Mouse (Mus musculus): ENCODE results near the gene Rbm20. TPM values are rescaled to one million over a fixed set of nuclear protein-coding genes. Genes with fewer than 3 reads are reported as not detected.

Rbm20 gene
- polyA plus RNA-seq, 1 experiment, result 3.1 TPM

DNA sequence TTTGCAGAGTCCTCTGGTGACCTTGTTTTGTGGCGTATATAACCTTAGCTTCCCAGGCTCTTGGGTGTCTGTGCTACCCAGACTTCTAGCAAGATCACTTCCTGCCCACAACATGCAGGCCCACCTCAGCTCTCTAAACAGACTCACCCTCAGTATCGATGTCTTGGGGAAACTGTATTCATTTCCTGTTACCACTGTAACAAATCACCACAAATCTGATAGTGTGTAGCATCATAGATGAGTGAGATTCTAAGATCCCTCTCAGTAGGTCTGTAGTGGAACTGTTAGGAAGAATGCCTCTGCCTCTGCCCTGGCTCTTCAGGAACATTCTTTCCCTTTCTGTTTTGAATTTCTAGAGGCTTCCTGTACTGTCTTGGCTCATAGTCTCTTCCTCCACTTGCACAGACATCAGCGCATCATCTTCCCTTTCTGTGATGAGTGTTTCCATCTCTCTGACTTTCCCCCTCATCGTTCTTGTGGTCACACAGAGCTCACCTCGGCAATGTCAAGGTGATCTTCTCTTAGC lies 130.2 kb downstream of the Rbm20 start:
- DNase-seq, result no peak
- 94% methylated on average over 5 of the region's 5 CpGs for WGBS
- no peak for TF ChIP-seq POLR2A (IDR thresholded peaks at IDR 0.05; ENCODE audit: borderline replicate concordance, insufficient read depth, low read length)
- TF ChIP-seq CTCF (IDR thresholded peaks at IDR 0.05; ENCODE audit: borderline replicate concordance, insufficient read depth, low read depth, low read length), result no peak

DNA sequence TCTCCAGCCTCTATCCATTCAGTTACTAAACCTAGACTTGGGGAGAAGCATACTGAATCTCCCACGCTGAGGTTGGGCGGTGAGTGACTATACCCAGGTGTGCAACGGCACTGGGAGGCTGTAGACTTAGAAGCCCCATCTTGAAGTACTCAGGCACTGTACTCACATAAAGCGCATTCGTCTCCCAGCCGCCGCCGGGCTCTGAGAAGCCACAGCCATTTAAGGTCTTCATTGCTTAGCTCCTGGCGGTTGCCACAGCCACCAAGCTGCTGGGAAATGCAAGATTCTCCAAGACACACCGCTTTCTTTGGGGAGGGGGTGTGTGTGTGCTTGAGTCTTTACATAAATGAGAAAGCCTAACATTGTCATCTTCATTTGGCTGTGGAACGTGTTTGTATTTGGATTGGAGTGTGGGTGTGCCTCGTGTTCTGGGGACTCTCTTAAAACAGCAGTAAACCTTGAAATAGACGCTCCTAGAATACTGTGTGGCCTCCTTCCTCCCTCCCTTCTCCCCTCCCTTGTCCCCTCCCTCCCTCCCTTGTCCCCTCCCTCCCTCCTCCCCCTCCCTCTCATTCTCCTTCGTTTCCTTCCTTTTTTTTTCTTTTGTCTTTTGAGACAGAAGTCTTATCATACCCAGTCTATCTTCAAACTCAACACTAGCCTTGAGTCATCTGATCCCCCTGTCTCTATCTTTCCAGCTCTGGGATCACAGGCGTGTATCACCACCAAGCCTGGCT lies 131.1 kb downstream of the Rbm20 start:
- TF ChIP-seq POLR2A (IDR thresholded peaks at IDR 0.05; ENCODE audit: borderline replicate concordance, insufficient read depth, low read length) (no peak), CTCF (IDR thresholded peaks at IDR 0.05; ENCODE audit: borderline replicate concordance, insufficient read depth, low read depth, low read length) (no peak)
- Histone ChIP-seq H3K4me3 (replicated peaks; ENCODE audit: insufficient read depth, low read depth, low read length) (no peak overlapping the region), H3K27me3 (ENCODE audit: control insufficient read depth, insufficient read depth, low read length) (no peaks in the 10 kb centered on the region), H3K4me1 (ENCODE audit: control insufficient read depth, insufficient read depth, low read length) (no peaks in the 10 kb centered on the region), H3K27ac (ENCODE audit: insufficient read depth, low read length) (no peak overlapping the region)
- WGBS, result 72% methylated on average over 15 of the region's 15 CpGs
- no peak for DNase-seq

More for the DNA sequence above, 130.2 kb downstream of the Rbm20 start:
- no peaks in the 10 kb centered on the region for H3K4me1 ChIP-seq (ENCODE audit: control insufficient read depth, insufficient read depth, low read length)
- H3K27ac ChIP-seq (ENCODE audit: insufficient read depth, low read length), result no peak overlapping the region
- H3K4me3 ChIP-seq (replicated peaks; ENCODE audit: insufficient read depth, low read depth, low read length), result no peak overlapping the region
- H3K27me3 ChIP-seq (ENCODE audit: control insufficient read depth, insufficient read depth, low read length), result no peaks in the 10 kb centered on the region

DNA sequence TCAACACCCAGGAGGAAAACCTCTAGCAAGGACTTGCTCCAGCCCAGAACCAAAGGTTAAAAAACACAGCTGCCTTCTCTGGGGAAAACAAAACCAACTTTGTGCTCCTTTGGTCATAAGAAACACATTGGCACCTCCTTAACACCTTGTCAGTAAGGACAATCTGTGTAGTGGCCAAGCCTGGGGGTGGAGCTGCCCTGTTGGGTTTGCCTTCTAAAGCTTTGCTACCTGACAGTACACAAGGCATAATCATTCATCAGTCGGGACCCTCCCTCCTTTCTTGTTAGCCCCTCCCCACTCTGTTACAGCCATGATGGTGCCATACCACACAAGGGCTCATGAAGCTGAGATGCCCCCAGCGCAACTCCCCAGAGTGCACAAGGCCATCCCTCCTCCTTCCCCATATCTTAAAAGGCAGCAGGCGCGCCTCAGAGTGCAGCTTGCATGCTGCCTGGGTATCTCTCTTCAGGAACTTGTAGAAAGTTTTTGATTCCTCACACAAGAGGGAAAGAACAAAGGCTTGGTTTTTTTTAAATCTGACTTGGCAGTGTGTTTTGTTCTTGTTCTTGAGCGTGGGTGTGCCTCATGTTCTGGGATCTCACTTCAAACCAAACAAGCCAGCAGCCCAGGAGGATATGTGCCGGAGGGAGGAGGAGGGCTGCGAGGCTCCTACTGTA lies 132.2 kb downstream of the Rbm20 start:
- WGBS, result 72% methylated on average over 7 of the region's 7 CpGs
- DNase-seq, result no peak
- Histone ChIP-seq H3K4me1 (ENCODE audit: control insufficient read depth, insufficient read depth, low read length) (no peaks in the 10 kb centered on the region), H3K27ac (ENCODE audit: insufficient read depth, low read length) (no peak overlapping the region), H3K27me3 (ENCODE audit: control insufficient read depth, insufficient read depth, low read length) (no peaks in the 10 kb centered on the region), H3K4me3 (replicated peaks; ENCODE audit: insufficient read depth, low read depth, low read length) (no peak overlapping the region)
- TF ChIP-seq POLR2A (IDR thresholded peaks at IDR 0.05; ENCODE audit: borderline replicate concordance, insufficient read depth, low read length) (no peak), CTCF (IDR thresholded peaks at IDR 0.05; ENCODE audit: borderline replicate concordance, insufficient read depth, low read depth, low read length) (no peak)

DNA sequence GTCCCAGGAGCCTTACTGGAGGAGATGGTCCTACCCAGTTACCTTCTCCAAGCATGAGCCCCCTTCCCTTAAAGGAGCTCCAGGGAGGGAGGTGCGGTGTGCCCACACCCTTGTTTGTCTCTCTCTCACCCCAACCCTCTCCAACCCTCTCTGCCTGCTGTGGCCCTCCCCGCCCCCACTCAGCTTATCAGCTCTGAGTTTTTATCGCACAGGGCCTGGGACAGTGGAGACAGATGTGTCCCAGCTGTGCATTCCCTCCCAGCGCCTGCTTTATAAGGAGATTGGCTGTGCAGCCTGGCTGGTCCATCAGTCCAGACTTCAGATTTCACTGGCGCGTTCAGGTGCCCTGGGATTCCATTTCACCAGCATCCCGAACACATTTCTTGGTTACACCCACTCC lies 132.9 kb downstream of the Rbm20 start:
- no peak for DNase-seq
- Histone ChIP-seq H3K4me1 (ENCODE audit: control insufficient read depth, insufficient read depth, low read length) (no peaks in the 10 kb centered on the region), H3K4me3 (replicated peaks; ENCODE audit: insufficient read depth, low read depth, low read length) (no peak overlapping the region), H3K27me3 (ENCODE audit: control insufficient read depth, insufficient read depth, low read length) (no peaks in the 10 kb centered on the region), H3K27ac (ENCODE audit: insufficient read depth, low read length) (no peak overlapping the region)
- no peak for TF ChIP-seq POLR2A (IDR thresholded peaks at IDR 0.05; ENCODE audit: borderline replicate concordance, insufficient read depth, low read length)
- TF ChIP-seq CTCF (IDR thresholded peaks at IDR 0.05; ENCODE audit: borderline replicate concordance, insufficient read depth, low read depth, low read length), result no peak
- 81% methylated on average over 7 of the region's 7 CpGs for WGBS

DNA sequence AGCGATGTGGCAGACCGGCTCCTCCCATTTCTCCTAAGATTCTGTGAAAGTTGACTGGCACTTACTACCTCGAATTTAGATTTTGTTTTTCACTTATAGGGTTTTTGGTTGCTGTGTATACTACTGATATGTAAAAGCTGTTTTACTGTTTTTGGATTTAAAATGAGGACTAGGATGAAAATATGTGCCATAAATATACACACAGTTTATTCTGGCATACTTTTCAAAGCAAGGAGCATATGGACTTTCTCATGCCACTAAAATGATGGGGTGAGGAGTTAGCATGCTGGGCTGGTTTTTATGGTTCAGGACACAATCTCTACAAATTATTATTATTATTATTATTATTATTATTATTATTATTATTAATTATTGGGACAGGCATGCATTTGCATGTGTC lies 133.5 kb downstream of the Rbm20 start:
- Histone ChIP-seq H3K4me1 (ENCODE audit: control insufficient read depth, insufficient read depth, low read length) (no peaks in the 10 kb centered on the region), H3K4me3 (replicated peaks; ENCODE audit: insufficient read depth, low read depth, low read length) (no peak overlapping the region), H3K27ac (ENCODE audit: insufficient read depth, low read length) (no peak overlapping the region), H3K27me3 (ENCODE audit: control insufficient read depth, insufficient read depth, low read length) (no peaks in the 10 kb centered on the region)
- WGBS, result 78% methylated on average over 3 of the region's 3 CpGs
- no peak for DNase-seq
- TF ChIP-seq CTCF (IDR thresholded peaks at IDR 0.05; ENCODE audit: borderline replicate concordance, insufficient read depth, low read depth, low read length) (no peak), POLR2A (IDR thresholded peaks at IDR 0.05; ENCODE audit: borderline replicate concordance, insufficient read depth, low read length) (no peak)

DNA sequence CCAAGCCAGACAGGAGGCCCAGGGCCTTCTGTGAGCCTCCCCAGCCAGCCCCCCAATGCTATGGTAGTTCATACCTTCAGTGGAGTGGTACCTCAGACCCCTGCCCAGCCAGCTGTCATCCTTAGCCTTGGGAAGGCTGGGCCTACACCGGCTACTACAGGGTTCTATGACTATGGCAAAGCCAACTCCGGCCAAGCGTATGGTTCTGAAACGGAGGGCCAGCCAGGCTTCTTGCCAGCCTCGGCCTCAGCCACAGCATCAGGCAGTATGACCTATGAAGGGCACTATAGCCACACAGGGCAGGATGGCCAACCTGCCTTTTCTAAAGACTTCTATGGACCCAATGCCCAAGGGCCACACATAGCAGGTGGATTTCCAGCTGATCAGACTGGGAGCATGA lies 136.5 kb downstream of the Rbm20 start:
- no peak overlapping the region for H3K27ac ChIP-seq (ENCODE audit: insufficient read depth, low read length)
- H3K4me3 ChIP-seq (replicated peaks; ENCODE audit: insufficient read depth, low read depth, low read length), result no peak overlapping the region
- no peaks in the 10 kb centered on the region for H3K27me3 ChIP-seq (ENCODE audit: control insufficient read depth, insufficient read depth, low read length)
- TF ChIP-seq POLR2A (IDR thresholded peaks at IDR 0.05; ENCODE audit: borderline replicate concordance, insufficient read depth, low read length) (no peak), CTCF (IDR thresholded peaks at IDR 0.05; ENCODE audit: borderline replicate concordance, insufficient read depth, low read depth, low read length) (no peak)
- WGBS, result 68% methylated on average over 5 of the region's 5 CpGs
- H3K4me1 ChIP-seq (ENCODE audit: control insufficient read depth, insufficient read depth, low read length), result no peaks in the 10 kb centered on the region
- no peak for DNase-seq

DNA sequence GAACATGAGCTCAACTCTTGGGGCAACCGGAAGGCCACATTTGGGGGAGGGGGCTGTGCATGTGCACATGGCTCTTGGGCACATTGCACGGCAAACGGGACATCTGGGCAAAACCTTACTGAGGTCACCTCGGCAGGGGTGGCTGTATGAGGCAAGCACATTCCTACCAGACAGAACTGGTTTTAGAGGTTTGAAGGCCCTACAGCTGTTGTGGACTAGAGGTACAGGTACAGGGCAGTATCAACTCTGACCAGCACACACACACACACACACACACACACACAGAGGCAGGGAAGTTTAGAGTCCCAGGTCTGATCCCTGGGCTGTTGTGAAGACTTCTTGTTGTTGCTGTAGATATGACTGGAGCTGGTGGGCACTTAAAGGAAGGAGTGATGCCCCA lies 138.6 kb downstream of the Rbm20 start:
- no peak for DNase-seq
- Histone ChIP-seq H3K4me3 (replicated peaks; ENCODE audit: insufficient read depth, low read depth, low read length) (no peak overlapping the region), H3K27ac (ENCODE audit: insufficient read depth, low read length) (no peak overlapping the region), H3K27me3 (ENCODE audit: control insufficient read depth, insufficient read depth, low read length) (no peaks in the 10 kb centered on the region), H3K4me1 (ENCODE audit: control insufficient read depth, insufficient read depth, low read length) (no peaks in the 10 kb centered on the region)
- WGBS, result 80% methylated on average over 4 of the region's 4 CpGs
- TF ChIP-seq POLR2A (IDR thresholded peaks at IDR 0.05; ENCODE audit: borderline replicate concordance, insufficient read depth, low read length), result no peak
- TF ChIP-seq CTCF (IDR thresholded peaks at IDR 0.05; ENCODE audit: borderline replicate concordance, insufficient read depth, low read depth, low read length), result no peak

DNA sequence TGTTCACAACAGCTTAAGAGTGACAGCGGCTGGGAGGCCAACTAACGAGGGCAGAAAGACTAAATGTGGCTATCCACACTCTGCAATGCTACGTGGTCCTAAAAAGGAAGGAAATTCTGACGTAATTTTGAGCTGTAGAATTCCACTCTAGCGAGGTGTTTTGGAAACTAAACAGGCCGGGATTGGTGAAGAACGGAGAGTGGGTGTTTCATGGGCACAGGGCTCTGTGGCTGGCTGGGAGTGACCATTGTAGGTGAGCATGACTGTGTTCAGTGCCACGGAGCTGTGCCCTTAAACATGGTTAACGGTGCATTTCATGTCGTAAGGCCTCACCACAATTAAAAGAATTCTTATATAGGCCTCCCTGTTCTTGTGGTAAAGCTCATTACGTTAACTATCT lies 139.1 kb downstream of the Rbm20 start:
- TF ChIP-seq CTCF (IDR thresholded peaks at IDR 0.05; ENCODE audit: borderline replicate concordance, insufficient read depth, low read depth, low read length) (no peak), POLR2A (IDR thresholded peaks at IDR 0.05; ENCODE audit: borderline replicate concordance, insufficient read depth, low read length) (no peak)
- Histone ChIP-seq H3K4me1 (ENCODE audit: control insufficient read depth, insufficient read depth, low read length) (no peaks in the 10 kb centered on the region), H3K4me3 (replicated peaks; ENCODE audit: insufficient read depth, low read depth, low read length) (no peak overlapping the region), H3K27ac (ENCODE audit: insufficient read depth, low read length) (no peak overlapping the region), H3K27me3 (ENCODE audit: control insufficient read depth, insufficient read depth, low read length) (no peaks in the 10 kb centered on the region)
- DNase-seq, result no peak
- WGBS, result 84% methylated on average over 11 of the region's 11 CpGs
